Mouse (Mus musculus): Measurements from ENCODE around the gene Vwa3b. TPM values are rescaled to one million over a fixed set of nuclear protein-coding genes. Genes with fewer than 3 reads are reported as not detected.

Gene Vwa3b
- polyA plus RNA-seq, 1 experiment from 2014 or later: 1.1 TPM

- Histone ChIP-seq H3K27me3 (ENCODE audit: insufficient read depth, poor library complexity, severe bottlenecking) (no peaks in the 10 kb centered on the region), H3K27ac (peak overlapping the region; percentile 78), H3K4me1 (replicated peaks) (peaks cover 20% of the 10 kb centered on the region), H3K4me3 (no peak overlapping the region), H3K36me3 (no peaks in the 10 kb centered on the region), H3K9me3 (no peaks in the 10 kb centered on the region)
- 37% methylated on average over 4 of the region's 4 CpGs for WGBS
- peak; percentile 65 for DNase-seq (ENCODE audit: low spot score)
Observed at GRCm38 (mm10) chr1:37122306-37122705, 95.9 kb downstream of the Vwa3b start.

GRCm38 (mm10) chr1:37122798-37123197 lies 96.4 kb downstream of the Vwa3b start:
- H3K36me3 ChIP-seq: no peaks in the 10 kb centered on the region
- 39% methylated on average over 3 of the region's 3 CpGs for WGBS
- H3K9me3 ChIP-seq: no peaks in the 10 kb centered on the region
- H3K27me3 ChIP-seq (ENCODE audit: insufficient read depth, poor library complexity, severe bottlenecking): no peaks in the 10 kb centered on the region
- DNase-seq (ENCODE audit: low spot score): no peak
- no peak overlapping the region for H3K4me3 ChIP-seq
- H3K4me1 ChIP-seq (replicated peaks): peaks cover 20% of the 10 kb centered on the region
- 0 out of 2 replicates have a peak overlapping the region, but pooled peaks have one; percentile 78 for H3K27ac ChIP-seq

GRCm38 (mm10) chr1:37124696-37125349 lies 98.4 kb downstream of the Vwa3b start:
- 77% methylated on average over 12 of the region's 12 CpGs for WGBS
- H3K4me3 ChIP-seq: no peak overlapping the region
- no peaks in the 10 kb centered on the region for H3K36me3 ChIP-seq
- DNase-seq (ENCODE audit: low spot score): no peak
- no peaks in the 10 kb centered on the region for H3K9me3 ChIP-seq
- H3K27ac ChIP-seq: no peak overlapping the region
- peaks cover 20% of the 10 kb centered on the region for H3K4me1 ChIP-seq (replicated peaks)
- H3K27me3 ChIP-seq (ENCODE audit: insufficient read depth, poor library complexity, severe bottlenecking): no peaks in the 10 kb centered on the region

GRCm38 (mm10) chr1:37130012-37130570 lies 103.7 kb downstream of the Vwa3b start:
- Histone ChIP-seq H3K4me3 (no peak overlapping the region), H3K9me3 (no peaks in the 10 kb centered on the region), H3K4me1 (replicated peaks) (0 out of 2 replicates have a peak, but pooled peaks cover 3% of the 10 kb centered on the region), H3K27ac (no peak overlapping the region), H3K36me3 (no peaks in the 10 kb centered on the region), H3K27me3 (ENCODE audit: insufficient read depth, poor library complexity, severe bottlenecking) (no peaks in the 10 kb centered on the region)
- no peak for DNase-seq (ENCODE audit: low spot score)
- WGBS: 74% methylated on average over 8 of the region's 8 CpGs

- Histone ChIP-seq H3K4me3 (no peak overlapping the region), H3K36me3 (no peaks in the 10 kb centered on the region), H3K27ac (peak overlapping the region; percentile 3; the same call in 1 of the 2 replicates), H3K9me3 (no peaks in the 10 kb centered on the region), H3K4me1 (replicated peaks) (0 out of 2 replicates have a peak, but pooled peaks cover 3% of the 10 kb centered on the region), H3K27me3 (ENCODE audit: insufficient read depth, poor library complexity, severe bottlenecking) (no peaks in the 10 kb centered on the region)
- no peak for DNase-seq (ENCODE audit: low spot score)
Observed at GRCm38 (mm10) chr1:37131146-37131545, 104.8 kb downstream of the Vwa3b start.

- WGBS: 58% methylated on average over 7 of the region's 7 CpGs
- Histone ChIP-seq H3K36me3 (no peaks in the 10 kb centered on the region), H3K27me3 (ENCODE audit: insufficient read depth, poor library complexity, severe bottlenecking) (no peaks in the 10 kb centered on the region), H3K27ac (no peak overlapping the region), H3K4me1 (replicated peaks) (0 out of 2 replicates have a peak, but pooled peaks cover 3% of the 10 kb centered on the region), H3K4me3 (no peak overlapping the region), H3K9me3 (no peaks in the 10 kb centered on the region)
- DNase-seq (ENCODE audit: low spot score): no peak
Observed at GRCm38 (mm10) chr1:37132433-37132832, 106.0 kb downstream of the Vwa3b start.

GRCm38 (mm10) chr1:37145966-37146365 lies 119.6 kb downstream of the Vwa3b start:
- WGBS: 90% methylated on average over 4 of the region's 4 CpGs
- H3K27me3 ChIP-seq (ENCODE audit: insufficient read depth, poor library complexity, severe bottlenecking): no peaks in the 10 kb centered on the region
- H3K36me3 ChIP-seq: no peaks in the 10 kb centered on the region
- H3K4me1 ChIP-seq (replicated peaks): no peaks in the 10 kb centered on the region
- no peak overlapping the region for H3K27ac ChIP-seq
- no peak for DNase-seq (ENCODE audit: low spot score)
- H3K9me3 ChIP-seq: no peaks in the 10 kb centered on the region
- no peak overlapping the region for H3K4me3 ChIP-seq

GRCm38 (mm10) chr1:37149866-37150265 lies 123.5 kb downstream of the Vwa3b start:
- WGBS: 92% methylated on average over 7 of the region's 7 CpGs

GRCm38 (mm10) chr1:37151896-37152295 lies 125.5 kb downstream of the Vwa3b start:
- Histone ChIP-seq H3K9me3 (no peaks in the 10 kb centered on the region), H3K27me3 (ENCODE audit: insufficient read depth, poor library complexity, severe bottlenecking) (no peaks in the 10 kb centered on the region), H3K36me3 (no peaks in the 10 kb centered on the region), H3K27ac (no peak overlapping the region), H3K4me1 (replicated peaks) (no peaks in the 10 kb centered on the region), H3K4me3 (no peak overlapping the region)
- WGBS: 89% methylated on average over 9 of the region's 9 CpGs
- DNase-seq (ENCODE audit: low spot score): no peak

More at GRCm38 (mm10) chr1:37149866-37150265, 123.5 kb downstream of the Vwa3b start:
- no peaks in the 10 kb centered on the region for H3K36me3 ChIP-seq
- DNase-seq (ENCODE audit: low spot score): no peak
- H3K27me3 ChIP-seq (ENCODE audit: insufficient read depth, poor library complexity, severe bottlenecking): no peaks in the 10 kb centered on the region
- no peak overlapping the region for H3K27ac ChIP-seq
- no peak overlapping the region for H3K4me3 ChIP-seq
- H3K9me3 ChIP-seq: no peaks in the 10 kb centered on the region
- H3K4me1 ChIP-seq (replicated peaks): no peaks in the 10 kb centered on the region

GRCm38 (mm10) chr1:37166066-37166465 lies 139.7 kb downstream of the Vwa3b start:
- Histone ChIP-seq H3K4me1 (replicated peaks) (no peaks in the 10 kb centered on the region), H3K36me3 (no peaks in the 10 kb centered on the region), H3K27ac (no peak overlapping the region), H3K4me3 (no peak overlapping the region), H3K9me3 (peaks cover 9% of the 10 kb centered on the region; the same call in 1 of the 2 replicates), H3K27me3 (ENCODE audit: insufficient read depth, poor library complexity, severe bottlenecking) (no peaks in the 10 kb centered on the region)
- no peak for DNase-seq (ENCODE audit: low spot score)
- WGBS: 70% methylated on average over 6 of the region's 6 CpGs

- no peak overlapping the region for H3K27ac ChIP-seq
- H3K4me1 ChIP-seq (replicated peaks): no peaks in the 10 kb centered on the region
- 85% methylated on average over 7 of the region's 7 CpGs for WGBS
- H3K4me3 ChIP-seq: no peak overlapping the region
- H3K27me3 ChIP-seq (ENCODE audit: insufficient read depth, poor library complexity, severe bottlenecking): no peaks in the 10 kb centered on the region
- no peaks in the 10 kb centered on the region for H3K36me3 ChIP-seq
- DNase-seq (ENCODE audit: low spot score): no peak
- H3K9me3 ChIP-seq: 0 out of 2 replicates have a peak, but pooled peaks cover 5% of the 10 kb centered on the region
Observed at GRCm38 (mm10) chr1:37167918-37168317, 141.5 kb downstream of the Vwa3b start.

GRCm38 (mm10) chr1:37177874-37178273 lies 151.5 kb downstream of the Vwa3b start:
- no peaks in the 10 kb centered on the region for H3K36me3 ChIP-seq
- no peak for DNase-seq (ENCODE audit: low spot score)
- no peak overlapping the region for H3K27ac ChIP-seq
- WGBS: 94% methylated on average over 2 of the region's 2 CpGs
- no peak overlapping the region for H3K4me3 ChIP-seq
- no peaks in the 10 kb centered on the region for H3K27me3 ChIP-seq (ENCODE audit: insufficient read depth, poor library complexity, severe bottlenecking)
- no peaks in the 10 kb centered on the region for H3K4me1 ChIP-seq (replicated peaks)
- no peaks in the 10 kb centered on the region for H3K9me3 ChIP-seq

GRCm38 (mm10) chr1:37179852-37180251 lies 153.5 kb downstream of the Vwa3b start:
- no peak for DNase-seq (ENCODE audit: low spot score)
- WGBS: 76% methylated on average over 5 of the region's 5 CpGs
- H3K4me3 ChIP-seq: no peak overlapping the region
- no peaks in the 10 kb centered on the region for H3K9me3 ChIP-seq
- no peaks in the 10 kb centered on the region for H3K36me3 ChIP-seq
- H3K27ac ChIP-seq: no peak overlapping the region
- H3K4me1 ChIP-seq (replicated peaks): no peaks in the 10 kb centered on the region
- no peaks in the 10 kb centered on the region for H3K27me3 ChIP-seq (ENCODE audit: insufficient read depth, poor library complexity, severe bottlenecking)
